Mouse (Mus musculus) CD4-positive, CD25-positive, alpha-beta regulatory T cell (primary cell): ENCODE data around the gene Col9a2. TPM values are rescaled to one million over a fixed set of nuclear protein-coding genes. Genes with fewer than 3 reads are reported as not detected.

Source experiments
- polyA plus RNA-seq: library from polyadenylated mRNA; unstranded; fragments of 100-300 nt; shearing (Covaris generic); gene quantifications from one replicate; pipeline ENCODE4 v1.2.1, GENCODE M21; 2017

Gene Col9a2
- not detected for polyA plus RNA-seq

DNA sequence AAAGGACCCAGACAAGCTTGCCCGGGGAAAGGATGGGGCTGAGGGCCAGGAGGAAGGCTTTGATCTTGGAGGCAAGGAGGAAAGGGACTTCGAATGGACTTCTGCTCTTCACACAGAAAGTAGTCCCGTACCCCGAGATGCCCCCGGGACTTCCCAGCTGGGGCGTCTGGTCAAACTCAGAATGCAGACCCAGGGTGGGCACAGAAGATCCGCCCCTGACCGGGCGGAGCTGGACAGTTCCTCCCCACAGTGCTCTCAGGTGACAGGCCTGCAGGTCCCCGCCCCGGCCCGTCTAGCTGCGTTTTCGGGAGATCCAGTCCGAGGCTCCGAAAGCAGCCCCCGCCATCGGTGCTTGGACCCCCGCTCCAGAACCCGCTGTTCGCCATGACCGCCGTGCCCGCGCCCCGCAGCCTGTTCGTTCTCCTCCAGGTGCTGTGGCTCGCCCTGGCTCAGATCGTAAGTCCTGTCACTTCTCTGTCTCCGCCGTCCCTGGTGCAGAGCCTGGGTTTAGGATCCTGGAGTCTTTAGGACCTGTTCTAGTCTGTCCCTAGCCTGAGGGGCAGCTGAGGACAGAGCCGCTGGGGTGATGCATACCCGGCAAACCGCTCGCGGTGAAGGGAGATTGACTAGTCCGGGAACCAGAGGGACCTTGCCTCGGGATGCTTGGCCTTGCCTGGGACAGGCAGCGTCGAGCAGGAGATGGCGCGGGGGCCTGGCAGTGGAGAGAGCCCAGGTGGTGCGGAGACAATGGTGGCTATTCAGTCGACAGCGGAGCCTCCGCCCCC, at the start of gene Col9a2:
Gene Col9a2, plus strand, starts transcription at position 55 of the 785 bp plus-strand sequence.

DNA sequence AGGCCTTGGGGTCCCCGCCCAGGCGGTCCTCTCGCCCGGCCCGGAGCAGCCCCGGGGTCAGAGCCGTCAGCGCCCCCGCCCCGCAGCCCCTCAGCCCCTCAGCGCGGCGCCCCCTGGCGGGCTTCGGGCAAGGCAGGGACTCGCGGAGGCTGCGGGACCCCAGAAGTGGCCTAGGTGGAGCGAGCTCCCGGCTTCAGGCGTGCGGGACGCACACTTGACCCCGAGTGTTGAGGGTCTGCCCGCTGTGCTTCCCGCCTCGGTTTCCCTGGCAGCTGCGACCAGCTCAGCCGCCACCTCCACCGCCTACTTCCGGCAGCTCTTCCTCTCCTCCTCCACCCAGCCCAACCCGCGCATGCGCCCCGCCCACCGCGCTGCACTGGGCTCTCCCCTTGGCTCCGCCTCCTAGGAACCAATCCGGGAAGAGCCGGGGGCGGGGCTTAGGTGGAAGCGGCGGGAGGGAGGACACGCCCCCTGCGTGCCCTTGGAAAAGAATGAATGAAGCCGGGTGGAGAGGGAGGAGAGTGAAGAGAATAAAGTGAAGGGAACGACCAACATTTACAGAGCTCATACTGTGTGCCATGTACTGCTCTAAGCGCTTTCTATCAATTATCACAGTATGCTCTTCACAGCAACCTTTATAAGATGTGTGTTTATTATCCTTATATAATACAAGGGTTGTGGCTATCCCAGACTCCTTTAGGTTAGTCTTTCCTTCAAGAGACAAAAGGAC, 22.1 kb upstream of the Col9a2 start, which contains the start of gene Smap2:
Gene Smap2, minus strand, starts transcription at position 320 of the 730 bp plus-strand sequence.

GRCm38 (mm10) chr4:121097650-121098378, 58.6 kb downstream of the Col9a2 start, which contains the start of gene Zmpste24:
Gene Zmpste24 (minus strand): TSS chr4:121098241.

Other genes starting within 250 kb of the Col9a2 start
- 95.8 TPM for gene Nfyc, start 207.8 kb upstream of the Col9a2 start, polyA plus RNA-seq
- gene Rims3, start 184.6 kb upstream of the Col9a2 start, polyA plus RNA-seq: 2.4 TPM
- gene Exo5, start 114.4 kb upstream of the Col9a2 start, polyA plus RNA-seq: 28.1 TPM
- 4.7 TPM for gene Zfp69, start 87.7 kb upstream of the Col9a2 start, polyA plus RNA-seq
- gene Smap2, start 22.1 kb upstream of the Col9a2 start, polyA plus RNA-seq: 64.6 TPM
- 51.4 TPM for gene Zmpste24, start 58.9 kb downstream of the Col9a2 start, polyA plus RNA-seq
- gene Tmco2, start 69.8 kb downstream of the Col9a2 start, polyA plus RNA-seq: not detected
- 44.3 TPM for gene Rlf, start 175.7 kb downstream of the Col9a2 start, polyA plus RNA-seq